Mouse (Mus musculus) embryo, embryonic 10 days (tissue): ENCODE results near the gene Etnk1.
A peak's percentile ranks its signal among the peaks of the same experiment; 100 is the strongest.
"Not testable (repeated sequence)": the region's sequence is repeated elsewhere in the genome, so short reads cannot be mapped to it uniquely, and the experiment has no call there.

Experiments
- DNase-seq: peaks from one replicate; pipeline ENCODE4 v3.0.0-alpha.2; 2015; ENCODE audit warnings: low spot score

The Etnk1 gene

GRCm38 (mm10) chr6:143149766-143150291, 17.2 kb upstream of the Etnk1 start:
- DNase-seq: no peak

- not testable (repeated sequence) for DNase-seq
Measured at GRCm38 (mm10) chr6:143151081-143151995, 15.7 kb upstream of the Etnk1 start.

GRCm38 (mm10) chr6:143152321-143152827, 14.6 kb upstream of the Etnk1 start:
- peak; percentile 66 for DNase-seq

- no peak for DNase-seq
Measured at GRCm38 (mm10) chr6:143153160-143153559, 13.9 kb upstream of the Etnk1 start.

GRCm38 (mm10) chr6:143153751-143154494, 13.1 kb upstream of the Etnk1 start:
- DNase-seq: no peak

GRCm38 (mm10) chr6:143154885-143155284, 12.1 kb upstream of the Etnk1 start:
- no peak for DNase-seq

GRCm38 (mm10) chr6:143155996-143156395, 11.0 kb upstream of the Etnk1 start:
- DNase-seq: no peak

- no peak for DNase-seq
Measured at GRCm38 (mm10) chr6:143156684-143157083, 10.3 kb upstream of the Etnk1 start.

- DNase-seq: no peak
Measured at GRCm38 (mm10) chr6:143157401-143157800, 9.6 kb upstream of the Etnk1 start.

- no peak for DNase-seq
Measured at GRCm38 (mm10) chr6:143160572-143161231, 6.3 kb upstream of the Etnk1 start.

- peak; percentile 46 for DNase-seq
Measured at GRCm38 (mm10) chr6:143162161-143162877, 4.7 kb upstream of the Etnk1 start.

- no peak for DNase-seq
Measured at GRCm38 (mm10) chr6:143163956-143164905, 2.8 kb upstream of the Etnk1 start.

GRCm38 (mm10) chr6:143164906-143165255, 2.1 kb upstream of the Etnk1 start:
- no peak for DNase-seq

- DNase-seq: no peak
Measured at GRCm38 (mm10) chr6:143165404-143166257, 1.4 kb upstream of the Etnk1 start.

GRCm38 (mm10) chr6:143167409-143167919, 443 bp downstream of the Etnk1 start:
- peak; percentile 60 for DNase-seq

GRCm38 (mm10) chr6:143167981-143168674, 1.1 kb downstream of the Etnk1 start:
- DNase-seq: no peak

- DNase-seq: no peak
Measured at GRCm38 (mm10) chr6:143169385-143169784, 2.4 kb downstream of the Etnk1 start.

GRCm38 (mm10) chr6:143170166-143170960, 3.3 kb downstream of the Etnk1 start:
- DNase-seq: no peak
